Mouse (Mus musculus): ENCODE results near the gene Sp100. TPM values are rescaled to one million over a fixed set of nuclear protein-coding genes. Genes with fewer than 3 reads are reported as not detected.

Gene Sp100
- total RNA-seq, 2 experiments from 2014 or later = 3.7 to 4.6 TPM

DNA sequence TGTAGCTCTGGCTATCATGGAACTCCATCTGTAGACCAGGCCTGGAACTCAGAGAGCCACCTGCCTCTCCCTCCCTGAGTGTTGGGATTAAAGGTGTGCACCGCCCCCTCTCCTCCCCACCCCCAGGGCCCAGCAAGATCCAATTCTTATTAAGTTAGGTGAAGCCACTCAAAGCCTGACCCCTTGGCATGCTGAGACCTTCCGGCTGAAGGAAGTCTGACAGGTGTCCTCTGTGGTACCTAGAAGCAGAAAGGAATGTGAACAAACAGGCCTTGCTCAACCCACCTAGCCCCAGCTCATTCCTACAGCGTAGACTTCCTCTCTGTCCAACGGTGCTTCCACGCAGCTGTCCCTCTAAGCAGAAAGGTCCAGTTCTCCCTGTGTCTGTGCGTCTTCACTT is 91.1 kb downstream of the Sp100 start:
- DNase-seq = no peak
- intact Hi-C loops (cut with DNase I; ENCODE audit: low total_unique reads) = no loop called here

DNA sequence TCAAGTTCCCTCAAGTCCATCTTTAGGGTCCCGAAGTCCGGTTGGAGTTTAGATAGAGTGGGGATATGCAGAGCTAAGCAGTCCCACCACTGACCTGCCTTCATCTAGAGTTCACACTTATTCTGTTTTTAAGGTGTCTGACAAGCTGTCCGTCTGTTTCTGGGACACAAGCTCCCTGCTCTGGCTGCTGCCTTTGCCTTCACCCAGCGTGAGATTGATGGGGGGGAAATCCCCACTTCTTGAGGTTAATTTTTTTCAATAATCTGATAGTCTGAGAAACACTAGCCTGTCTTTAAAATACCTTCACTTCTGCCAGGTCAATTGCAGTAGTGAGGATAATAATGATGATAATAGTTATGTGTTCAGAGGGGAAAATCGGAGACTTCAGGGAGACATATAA is 92.5 kb downstream of the Sp100 start:
- intact Hi-C loops (cut with DNase I; ENCODE audit: low total_unique reads) = no loop called here
- no peak for DNase-seq

- no peak for DNase-seq
- intact Hi-C loops (cut with DNase I; ENCODE audit: low total_unique reads) = no loop called here
These were observed 93.2 kb downstream of the Sp100 start for GRCm38 (mm10) chr1:85742916-85743505.

DNA sequence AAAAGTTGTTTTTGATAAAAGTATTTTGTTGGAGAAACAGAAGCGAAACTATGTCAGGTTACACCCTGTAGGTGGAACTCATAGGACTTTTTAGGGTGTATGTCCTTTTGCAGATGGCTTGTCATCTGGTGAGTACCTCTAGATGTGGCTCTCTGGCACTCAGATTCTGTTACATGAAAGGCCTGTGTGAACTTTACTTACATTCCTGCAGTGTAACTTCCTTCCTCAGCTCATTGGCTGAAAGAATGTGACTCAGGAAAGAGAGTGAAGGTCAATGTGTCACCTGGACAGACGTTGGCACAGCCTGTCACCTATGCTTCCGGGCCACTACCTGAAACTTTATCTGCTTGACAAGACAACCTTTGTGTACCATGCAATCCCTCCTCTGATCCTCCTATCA is 94.8 kb downstream of the Sp100 start:
- intact Hi-C loops (cut with DNase I; ENCODE audit: low total_unique reads) = no loop called here
- DNase-seq = no peak

DNA sequence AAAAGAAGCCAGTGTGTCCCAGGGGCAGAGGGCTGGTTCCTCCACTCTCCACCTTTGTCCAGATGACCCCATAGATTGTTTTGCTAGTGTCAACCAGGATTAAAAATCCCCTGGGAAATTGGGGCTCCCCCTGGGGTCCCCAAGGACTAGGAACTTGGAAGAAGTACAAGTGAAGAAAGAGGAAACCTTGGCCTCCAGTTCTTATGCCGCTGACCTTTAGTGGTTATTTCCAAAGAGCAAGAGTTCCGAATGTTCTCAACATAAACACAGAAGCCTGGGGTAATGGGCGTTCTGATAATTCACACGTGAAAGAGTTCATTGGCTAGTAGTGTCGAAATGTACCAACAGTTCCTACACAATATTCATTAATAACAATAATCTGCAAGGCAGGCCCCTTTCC is 96.7 kb downstream of the Sp100 start:
- DNase-seq = no peak
- intact Hi-C loops (cut with DNase I; ENCODE audit: low total_unique reads) = no loop called here

- intact Hi-C loops (cut with DNase I; ENCODE audit: low total_unique reads) = no loop called here
- DNase-seq = no peak
These were observed 100.0 kb downstream of the Sp100 start for GRCm38 (mm10) chr1:85749829-85750228.

DNA sequence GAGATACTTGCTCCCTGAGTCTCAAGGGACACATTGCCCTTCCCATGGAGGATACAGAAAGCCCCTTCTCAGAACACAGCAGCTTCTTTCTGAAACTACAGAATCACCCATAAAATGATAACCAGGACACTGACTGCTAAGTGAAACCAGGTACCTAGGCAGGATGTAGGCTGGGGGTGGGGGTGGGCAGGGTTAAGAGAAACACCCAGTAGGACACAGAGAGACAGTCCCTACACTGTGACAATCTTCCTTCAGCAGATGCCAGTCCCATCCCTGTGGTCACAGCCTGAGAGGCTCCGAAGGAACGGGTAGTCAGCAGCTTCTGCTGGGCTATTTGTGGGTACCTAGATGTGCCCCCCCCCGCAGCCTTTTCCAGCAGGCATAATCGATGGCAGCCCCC is 100.9 kb downstream of the Sp100 start:
- no peak for DNase-seq
- intact Hi-C loops (cut with DNase I; ENCODE audit: low total_unique reads) = no loop called here

DNA sequence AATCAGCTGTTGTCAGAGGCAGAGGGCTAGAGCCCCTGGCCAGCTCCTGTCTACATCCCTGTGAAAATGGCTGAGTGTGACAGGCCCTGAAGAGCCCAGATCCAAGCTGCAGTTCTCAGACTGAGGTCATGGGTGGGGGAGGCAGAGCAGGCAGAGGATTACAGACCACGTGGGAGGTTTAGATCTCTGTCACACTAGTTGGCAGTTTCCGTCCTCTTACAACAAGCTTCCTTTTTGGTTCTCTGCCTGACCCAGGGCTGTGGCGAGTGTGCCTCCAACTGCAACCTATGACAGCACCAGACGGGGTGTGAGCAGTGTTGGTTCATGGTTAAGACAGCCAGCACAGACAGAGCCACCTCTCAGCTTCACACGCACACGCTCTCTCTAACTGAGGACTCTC is 101.7 kb downstream of the Sp100 start:
- DNase-seq = peak; percentile 21
- intact Hi-C loops (cut with DNase I; ENCODE audit: low total_unique reads) = no loop called here

DNA sequence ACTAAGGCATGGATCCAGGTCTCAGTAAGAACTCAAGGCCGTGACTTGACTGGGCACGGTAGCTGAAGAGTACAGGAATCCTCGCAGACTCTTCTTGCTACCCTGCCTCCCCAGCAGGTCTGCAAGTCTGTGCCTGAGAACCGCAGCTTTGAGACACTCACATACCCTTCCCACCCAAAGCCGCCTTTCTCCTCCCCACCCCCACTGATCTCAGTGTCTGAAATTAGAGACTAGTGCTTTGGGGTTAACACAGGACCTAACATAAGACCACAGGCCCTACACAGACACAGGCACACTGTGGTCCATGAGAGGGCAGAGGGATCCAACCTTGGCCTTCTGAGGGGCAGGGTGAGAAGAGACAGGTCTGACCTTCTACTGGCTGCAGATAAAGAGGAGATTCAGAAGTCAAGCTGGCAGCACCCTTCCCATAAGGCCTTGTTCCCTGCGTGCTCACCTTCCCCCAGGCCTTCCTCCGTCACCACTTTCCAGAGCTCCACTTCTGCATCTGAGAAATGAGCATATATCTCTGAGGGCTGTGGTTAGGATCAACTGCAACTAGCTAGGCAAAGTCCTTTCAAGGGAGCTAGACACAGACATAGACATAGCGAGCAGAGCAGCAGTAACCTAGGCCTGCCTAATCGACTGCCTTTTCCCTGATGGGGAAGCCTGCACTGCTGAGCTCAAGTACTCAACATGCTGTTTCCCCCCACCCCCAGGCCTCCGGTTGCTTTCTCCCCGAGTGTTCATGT is 102.3 kb downstream of the Sp100 start:
- no peak for DNase-seq
- intact Hi-C loops (cut with DNase I; ENCODE audit: low total_unique reads) = no loop called here

DNA sequence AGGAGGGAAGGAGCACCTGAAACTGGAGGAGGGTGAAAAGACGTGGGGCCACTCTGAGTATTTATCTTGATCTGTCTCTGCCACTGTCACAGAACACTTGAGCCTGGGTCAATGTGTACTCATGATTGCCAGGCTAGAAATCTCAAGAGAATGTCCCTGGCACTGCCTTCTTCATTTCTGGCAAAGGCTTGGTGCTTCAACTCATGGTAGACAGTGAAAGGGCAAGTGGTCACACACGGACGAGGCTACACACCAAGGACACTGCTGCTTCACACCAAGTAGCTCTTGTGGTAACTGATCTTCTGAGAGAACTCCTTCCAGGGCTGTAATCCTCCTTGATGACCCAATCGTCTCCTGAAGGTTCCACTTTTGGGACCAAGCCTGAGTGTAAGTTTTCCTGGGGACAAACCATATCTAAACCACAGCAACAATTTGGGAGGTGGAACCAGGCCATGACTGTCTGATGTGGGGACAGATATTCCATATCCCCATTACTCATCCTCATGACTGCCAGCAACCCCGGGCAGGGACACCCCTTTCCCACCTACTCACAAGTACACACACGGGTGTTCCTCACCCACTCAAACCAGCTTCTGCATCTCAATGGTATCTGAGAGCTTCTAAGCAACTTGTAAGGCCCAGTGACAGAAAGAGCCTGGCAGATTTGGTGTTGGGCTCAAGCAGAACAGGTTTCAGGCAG is 107.9 kb downstream of the Sp100 start:
- intact Hi-C loops (cut with DNase I; ENCODE audit: low total_unique reads) = no loop called here
- DNase-seq = no peak

DNA sequence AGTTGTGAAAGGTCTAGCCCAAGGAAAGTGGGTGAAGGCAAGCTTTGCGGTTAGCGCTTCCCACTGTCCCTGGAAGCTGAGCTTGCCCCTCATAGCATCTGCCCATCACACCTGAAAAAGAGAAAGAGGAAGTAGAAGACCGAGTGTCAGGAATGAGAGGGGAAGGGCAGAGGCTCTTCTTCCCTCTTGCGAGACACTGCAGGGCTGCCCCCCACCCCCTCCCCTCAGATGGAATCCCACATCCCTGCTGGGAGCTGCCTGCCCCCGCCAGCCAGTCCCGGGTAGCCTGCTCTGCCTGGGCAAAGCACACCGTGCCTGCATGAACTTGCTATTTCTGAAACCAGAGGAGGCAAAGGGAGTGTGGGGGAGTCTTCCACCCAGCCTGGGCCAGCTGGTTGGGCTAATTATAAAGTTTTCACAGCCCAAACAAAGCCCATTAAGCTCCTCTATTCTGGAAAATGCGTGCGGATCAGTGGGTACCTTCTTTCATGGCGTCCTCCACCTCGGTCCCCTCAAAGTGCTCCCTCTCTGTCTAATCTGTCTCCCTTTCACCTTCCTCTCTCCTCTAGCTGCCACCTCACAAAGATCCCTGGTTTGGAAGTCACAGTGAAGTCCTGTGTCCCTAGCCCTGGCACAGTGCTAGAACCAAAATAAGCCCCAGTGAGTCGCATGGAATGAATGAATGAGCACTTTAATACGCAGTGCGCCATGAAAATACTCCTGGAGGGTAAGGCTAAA is 108.6 kb downstream of the Sp100 start:
- no peak for DNase-seq
- intact Hi-C loops (cut with DNase I; ENCODE audit: low total_unique reads) = no loop called here

GRCm38 (mm10) chr1:85758969-85759293 is 109.1 kb downstream of the Sp100 start:
- intact Hi-C loops (cut with DNase I; ENCODE audit: low total_unique reads) = no loop called here

More at GRCm38 (mm10) chr1:85758969-85759293, 109.1 kb downstream of the Sp100 start:
- DNase-seq = no peak

Small RNAs within 50 kb of the gene (microRNA-seq; reads per million reads assigned to microRNA genes)
- 0 reads per million in 2 experiments for gene Mir8096

Other genes with a start within 250 kb of the Sp100 start
- gene G530012D18Rik, start 74.3 kb upstream of the Sp100 start, total RNA-seq (2021) = not detected
- gene Sp110, start 51.2 kb upstream of the Sp100 start, total RNA-seq (2021) = under 1 TPM; 0.49 to 0.84 TPM
- 1 to 10 TPM in 1 of 2 experiments, under 1 TPM in 1; 0.58 to 1.2 TPM for gene Sp140, start 49.6 kb upstream of the Sp100 start, total RNA-seq (2021)
- under 1 TPM in 1 of 2 experiments, not detected in 1; 0.90 TPM for gene A630001G21Rik, start 128.7 kb downstream of the Sp100 start, total RNA-seq (2021)
- 100 to 1,000 TPM in 1 of 2 experiments, 10 to 100 TPM in 1; 86.5 to 112 TPM for gene Cab39, start 143.5 kb downstream of the Sp100 start, total RNA-seq (2021)
- gene Itm2c, start 244.3 kb downstream of the Sp100 start, total RNA-seq (2021) = 10 to 100 TPM; 48.7 to 50.4 TPM

Data from gastrocnemius, postnatal 14 days (tissue).